Mouse (Mus musculus): ENCODE measurements around the gene Lgals3bp. TPM values are rescaled to one million over a fixed set of nuclear protein-coding genes. Genes with fewer than 3 reads are reported as not detected.

Lgals3bp gene
- polyA plus RNA-seq, 2 experiments: 8.7 to 13.7 TPM

- H3K27ac ChIP-seq (replicated peaks; ENCODE audit: low read depth, low read length): no peak overlapping the region; the same call in 1 of the 2 replicates
- 0 out of 2 replicates have a peak overlapping the region, but pooled peaks have one; percentile 16 for H3K9ac ChIP-seq (ENCODE audit: low read depth, low read length, severe bottlenecking)
- TF ChIP-seq POLR2A (IDR thresholded peaks at IDR 0.05; ENCODE audit: borderline replicate concordance, extremely low read depth, insufficient read depth, insufficient read length): no peak
- H3K4me3 ChIP-seq (replicated peaks; ENCODE audit: low read length): peak overlapping the region; percentile 16; the same call in 1 of the 2 replicates
- H3K36me3 ChIP-seq (ENCODE audit: control insufficient read depth, insufficient read depth, low read length): no peaks in the 10 kb centered on the region
- H3K27me3 ChIP-seq (ENCODE audit: control insufficient read depth, insufficient read depth, low read length): no peaks in the 10 kb centered on the region
- H3K9me3 ChIP-seq (ENCODE audit: control insufficient read depth, low read length): no peaks in the 10 kb centered on the region
- peak; percentile 38 for DNase-seq (ENCODE audit: low spot score)
- ATAC-seq (ENCODE audit: low FRiP score, low read depth): no peak
- H3K4me2 ChIP-seq (replicated peaks; ENCODE audit: low read depth, low read length, severe bottlenecking): peak overlapping the region; percentile 35
- 65% methylated on average over 10 of the region's 10 CpGs for WGBS
- H3K4me1 ChIP-seq (ENCODE audit: control insufficient read depth, insufficient read depth, low read length): peaks cover 45% of the 10 kb centered on the region
These were observed 31.5 kb upstream of the Lgals3bp start for GRCm38 (mm10) chr11:118433398-118433868.

GRCm38 (mm10) chr11:118431100-118431948 is 29.4 kb upstream of the Lgals3bp start:
- H3K4me1 ChIP-seq (ENCODE audit: control insufficient read depth, insufficient read depth, low read length): peaks cover 51% of the 10 kb centered on the region
- no peak overlapping the region for H3K4me2 ChIP-seq (replicated peaks; ENCODE audit: low read depth, low read length, severe bottlenecking)
- 0 out of 2 replicates have a peak overlapping the region, but pooled peaks have one; percentile 26 for H3K27ac ChIP-seq (replicated peaks; ENCODE audit: low read depth, low read length)
- no peak for DNase-seq (ENCODE audit: low spot score)
- H3K27me3 ChIP-seq (ENCODE audit: control insufficient read depth, insufficient read depth, low read length): no peaks in the 10 kb centered on the region
- H3K4me3 ChIP-seq (replicated peaks; ENCODE audit: low read length): no peak overlapping the region
- ATAC-seq (ENCODE audit: low FRiP score, low read depth): no peak
- 60% methylated on average over 16 of the region's 16 CpGs for WGBS
- H3K9me3 ChIP-seq (ENCODE audit: control insufficient read depth, low read length): no peaks in the 10 kb centered on the region
- no peak for TF ChIP-seq POLR2A (IDR thresholded peaks at IDR 0.05; ENCODE audit: borderline replicate concordance, extremely low read depth, insufficient read depth, insufficient read length)
- H3K36me3 ChIP-seq (ENCODE audit: control insufficient read depth, insufficient read depth, low read length): no peaks in the 10 kb centered on the region
- no peak overlapping the region for H3K9ac ChIP-seq (ENCODE audit: low read depth, low read length, severe bottlenecking)

- Histone ChIP-seq H3K4me2 (replicated peaks; ENCODE audit: low read depth, low read length, severe bottlenecking) (no peak overlapping the region), H3K27ac (replicated peaks; ENCODE audit: low read depth, low read length) (no peak overlapping the region), H3K9ac (ENCODE audit: low read depth, low read length, severe bottlenecking) (0 out of 2 replicates have a peak overlapping the region, but pooled peaks have one; percentile 1), H3K36me3 (ENCODE audit: control insufficient read depth, insufficient read depth, low read length) (no peaks in the 10 kb centered on the region), H3K4me3 (replicated peaks; ENCODE audit: low read length) (no peak overlapping the region), H3K4me1 (ENCODE audit: control insufficient read depth, insufficient read depth, low read length) (peaks cover 51% of the 10 kb centered on the region), H3K9me3 (ENCODE audit: control insufficient read depth, low read length) (no peaks in the 10 kb centered on the region), H3K27me3 (ENCODE audit: control insufficient read depth, insufficient read depth, low read length) (no peaks in the 10 kb centered on the region)
- ATAC-seq (ENCODE audit: low FRiP score, low read depth) (no peak), DNase-seq (ENCODE audit: low spot score) (no peak)
- WGBS: 40% methylated on average over 4 of the region's 4 CpGs
- no peak for TF ChIP-seq POLR2A (IDR thresholded peaks at IDR 0.05; ENCODE audit: borderline replicate concordance, extremely low read depth, insufficient read depth, insufficient read length)
These were observed 28.5 kb upstream of the Lgals3bp start for GRCm38 (mm10) chr11:118430291-118430885.

- DNase-seq (ENCODE audit: low spot score) (no peak), ATAC-seq (ENCODE audit: low FRiP score, low read depth) (no peak)
- no peaks in the 10 kb centered on the region for H3K27me3 ChIP-seq (ENCODE audit: control insufficient read depth, insufficient read depth, low read length)
- no peak for TF ChIP-seq POLR2A (IDR thresholded peaks at IDR 0.05; ENCODE audit: borderline replicate concordance, extremely low read depth, insufficient read depth, insufficient read length)
- no peak overlapping the region for H3K27ac ChIP-seq (replicated peaks; ENCODE audit: low read depth, low read length)
- peak overlapping the region; percentile 52; the same call in 1 of the 2 replicates for H3K9ac ChIP-seq (ENCODE audit: low read depth, low read length, severe bottlenecking)
- peak overlapping the region; percentile 65 for H3K4me2 ChIP-seq (replicated peaks; ENCODE audit: low read depth, low read length, severe bottlenecking)
- peak overlapping the region; percentile 41 for H3K4me3 ChIP-seq (replicated peaks; ENCODE audit: low read length)
- WGBS: 49% methylated on average over 8 of the region's 8 CpGs
- H3K9me3 ChIP-seq (ENCODE audit: control insufficient read depth, low read length): no peaks in the 10 kb centered on the region
- H3K4me1 ChIP-seq (ENCODE audit: control insufficient read depth, insufficient read depth, low read length): peaks cover 56% of the 10 kb centered on the region
- no peaks in the 10 kb centered on the region for H3K36me3 ChIP-seq (ENCODE audit: control insufficient read depth, insufficient read depth, low read length)
These were observed 27.2 kb upstream of the Lgals3bp start for GRCm38 (mm10) chr11:118428944-118429709.

GRCm38 (mm10) chr11:118428460-118428868 is 26.6 kb upstream of the Lgals3bp start:
- DNase-seq (ENCODE audit: low spot score): no peak
- H3K27me3 ChIP-seq (ENCODE audit: control insufficient read depth, insufficient read depth, low read length): no peaks in the 10 kb centered on the region
- peak overlapping the region; percentile 65 for H3K4me2 ChIP-seq (replicated peaks; ENCODE audit: low read depth, low read length, severe bottlenecking)
- peaks cover 57% of the 10 kb centered on the region for H3K4me1 ChIP-seq (ENCODE audit: control insufficient read depth, insufficient read depth, low read length)
- H3K4me3 ChIP-seq (replicated peaks; ENCODE audit: low read length): peak overlapping the region; percentile 41
- peak overlapping the region; percentile 19; the same call in 1 of the 2 replicates for H3K27ac ChIP-seq (replicated peaks; ENCODE audit: low read depth, low read length)
- 4% methylated on average over 11 of the region's 11 CpGs for WGBS
- no peak for ATAC-seq (ENCODE audit: low FRiP score, low read depth)
- TF ChIP-seq POLR2A (IDR thresholded peaks at IDR 0.05; ENCODE audit: borderline replicate concordance, extremely low read depth, insufficient read depth, insufficient read length): no peak
- H3K9ac ChIP-seq (ENCODE audit: low read depth, low read length, severe bottlenecking): peak overlapping the region; percentile 52
- H3K36me3 ChIP-seq (ENCODE audit: control insufficient read depth, insufficient read depth, low read length): no peaks in the 10 kb centered on the region
- H3K9me3 ChIP-seq (ENCODE audit: control insufficient read depth, low read length): no peaks in the 10 kb centered on the region

Measured in limb, embryonic 14.5 days (tissue).